Mouse (Mus musculus) ES-Bruce4 (cell line): ENCODE data around the gene Ccl25. TPM values are rescaled to one million over a fixed set of nuclear protein-coding genes. Genes with fewer than 3 reads are reported as not detected.
"Not testable (repeated sequence)": the region's sequence is repeated elsewhere in the genome, so short reads cannot be mapped to it uniquely, and the experiment has no call there.

Experiments used
- H3K27ac ChIP-seq: 2 replicates; pipeline ENCODE4 v1.5.1; 2012; ENCODE audit warnings: low read length, inconsistent platforms; ENCODE audit not compliant: insufficient read depth
- H3K27me3 ChIP-seq: 2 replicates; pipeline ENCODE4 v1.6.1; 2012; ENCODE audit warnings: mild to moderate bottlenecking, low read length, inconsistent platforms; ENCODE audit not compliant: control insufficient read depth, poor library complexity, insufficient read depth, severe bottlenecking
- H3K36me3 ChIP-seq: 2 replicates; pipeline ENCODE4 v1.6.1; 2012; ENCODE audit warnings: inconsistent platforms, mild to moderate bottlenecking, low read length, moderate library complexity; ENCODE audit not compliant: control insufficient read depth, poor library complexity, insufficient read depth, severe bottlenecking
- H3K4me1 ChIP-seq: one replicate; pipeline ENCODE4 v1.8.1; 2011; ENCODE audit warnings: low read length; ENCODE audit not compliant: control insufficient read depth, insufficient read depth
- H3K4me3 ChIP-seq: 2 replicates; pipeline ENCODE4 v1.5.1; 2011; ENCODE audit warnings: low read depth, mild to moderate bottlenecking, low read length
- H3K9ac ChIP-seq: 2 replicates; pipeline ENCODE4 v1.6.1; 2012; ENCODE audit warnings: low read depth, mild to moderate bottlenecking, inconsistent platforms; ENCODE audit not compliant: poor library complexity, severe bottlenecking
- H3K9me3 ChIP-seq: replicated peaks from 2 replicates; pipeline ENCODE4 v1.6.1; 2012; ENCODE audit warnings: mild to moderate bottlenecking, low read length, inconsistent platforms; ENCODE audit not compliant: control insufficient read depth, poor library complexity, insufficient read depth, severe bottlenecking
- CTCF ChIP-seq: IDR thresholded peaks from one replicate; pipeline ENCODE4 v1.8.1; 2011; ENCODE audit warnings: low read depth, low read length
- EP300 ChIP-seq: IDR thresholded peaks from 2 replicates; pipeline ENCODE4 v1.6.1; 2011; ENCODE audit warnings: low read depth, low read length; ENCODE audit not compliant: insufficient read depth
- POLR2A ChIP-seq: IDR thresholded peaks from one replicate; pipeline ENCODE4 v1.8.1; 2011; ENCODE audit warnings: low read length; ENCODE audit not compliant: insufficient read depth
- polyA plus RNA-seq: library from polyadenylated mRNA; stranded (reverse); fragments of >200 nt; gene quantifications from 2 replicates; pipeline ENCODE4 v1.2.4, GENCODE M21; 2011; ENCODE audit warnings: low read depth; ENCODE audit not compliant: missing spikeins, insufficient read depth, insufficient read length

Ccl25 gene
- polyA plus RNA-seq, 1 experiment = 35.1 TPM

- Histone ChIP-seq H3K9me3 (no peaks in the 10 kb centered on the region), H3K9ac (peak overlapping the region; percentile 27; the same call in 1 of the 2 replicates), H3K4me1 (peaks cover 2% of the 10 kb centered on the region), H3K36me3 (no peaks in the 10 kb centered on the region), H3K27me3 (no peaks in the 10 kb centered on the region), H3K4me3 (no peak overlapping the region), H3K27ac (no peak overlapping the region; the same call in 1 of the 2 replicates)
- TF ChIP-seq POLR2A (no peak), EP300 (no peak), CTCF (no peak)
Measured at GRCm38 (mm10) chr8:4347661-4348060, 22.7 kb downstream of the Ccl25 start.

GRCm38 (mm10) chr8:4348275-4348674 is 23.3 kb downstream of the Ccl25 start:
- peak overlapping the region; percentile 27; the same call in 1 of the 2 replicates for H3K9ac ChIP-seq
- H3K27ac ChIP-seq = peak overlapping the region; percentile 36
- no peak overlapping the region for H3K4me3 ChIP-seq
- H3K27me3 ChIP-seq = no peaks in the 10 kb centered on the region
- peaks cover 2% of the 10 kb centered on the region for H3K4me1 ChIP-seq
- TF ChIP-seq EP300 (no peak), CTCF (no peak), POLR2A (no peak)
- H3K36me3 ChIP-seq = no peaks in the 10 kb centered on the region
- no peaks in the 10 kb centered on the region for H3K9me3 ChIP-seq

- Histone ChIP-seq H3K9me3 (no peaks in the 10 kb centered on the region), H3K27ac (no peak overlapping the region), H3K36me3 (no peaks in the 10 kb centered on the region), H3K27me3 (no peaks in the 10 kb centered on the region), H3K9ac (no peak overlapping the region), H3K4me1 (peaks cover 3% of the 10 kb centered on the region), H3K4me3 (no peak overlapping the region)
- TF ChIP-seq EP300 (no peak), CTCF (no peak)
Measured at GRCm38 (mm10) chr8:4349335-4349734, 24.3 kb downstream of the Ccl25 start.

GRCm38 (mm10) chr8:4350618-4351017 is 25.6 kb downstream of the Ccl25 start:
- H3K9me3 ChIP-seq = no peaks in the 10 kb centered on the region
- no peaks in the 10 kb centered on the region for H3K27me3 ChIP-seq
- no peak for TF ChIP-seq POLR2A
- no peak for TF ChIP-seq EP300
- no peak for TF ChIP-seq CTCF
- no peak overlapping the region for H3K27ac ChIP-seq
- H3K9ac ChIP-seq = no peak overlapping the region
- H3K4me1 ChIP-seq = peaks cover 5% of the 10 kb centered on the region
- no peaks in the 10 kb centered on the region for H3K36me3 ChIP-seq
- H3K4me3 ChIP-seq = no peak overlapping the region

- H3K9ac ChIP-seq, H3K4me1 ChIP-seq, H3K27me3 ChIP-seq, H3K27ac ChIP-seq, H3K9me3 ChIP-seq, H3K36me3 ChIP-seq, H3K4me3 ChIP-seq: not testable (repeated sequence)
Measured at GRCm38 (mm10) chr8:4352562-4352961, 27.6 kb downstream of the Ccl25 start.

GRCm38 (mm10) chr8:4353741-4354140 is 28.7 kb downstream of the Ccl25 start:
- TF ChIP-seq EP300 (no peak), POLR2A (no peak), CTCF (no peak)
- no peak overlapping the region for H3K9ac ChIP-seq
- H3K27me3 ChIP-seq = no peaks in the 10 kb centered on the region
- H3K27ac ChIP-seq = no peak overlapping the region
- no peak overlapping the region for H3K4me3 ChIP-seq
- H3K9me3 ChIP-seq = no peaks in the 10 kb centered on the region
- no peaks in the 10 kb centered on the region for H3K36me3 ChIP-seq
- peaks cover 5% of the 10 kb centered on the region for H3K4me1 ChIP-seq

- Histone ChIP-seq H3K27me3 (no peaks in the 10 kb centered on the region), H3K36me3 (no peaks in the 10 kb centered on the region), H3K9me3 (no peaks in the 10 kb centered on the region), H3K4me1 (peaks cover 5% of the 10 kb centered on the region), H3K27ac (peak overlapping the region; percentile 67), H3K9ac (no peak overlapping the region), H3K4me3 (no peak overlapping the region)
- no peak for TF ChIP-seq POLR2A
- TF ChIP-seq CTCF = no peak
- TF ChIP-seq EP300 = 0 out of 2 replicates have a peak, but pooled peaks have one; percentile 19
Measured at GRCm38 (mm10) chr8:4354516-4354915, 29.5 kb downstream of the Ccl25 start.
